Mouse (Mus musculus) cerebellum, adult 2 months (tissue): Measurements from ENCODE around the gene 5730409E04Rik. TPM values are rescaled to one million over a fixed set of nuclear protein-coding genes. Genes with fewer than 3 reads are reported as not detected.
A peak's percentile ranks its signal among the peaks of the same experiment; 100 is the strongest.

ENCODE experiments used
- DNase-seq, 2 experiments: peaks; one replicate each; pipeline ENCODE4 v3.0.0; 2021
- H3K27ac ChIP-seq: fragments of 200-500 bp; 2 replicates; pipeline ENCODE4 v1.5.1; 2012; ENCODE audit warnings: low read length, control low read depth, inconsistent platforms; ENCODE audit not compliant: insufficient read depth
- H3K27me3 ChIP-seq: fragments of 200-500 bp; 2 replicates; pipeline ENCODE4 v1.6.1; 2012; ENCODE audit warnings: inconsistent platforms, mild to moderate bottlenecking, low read length, moderate library complexity; ENCODE audit not compliant: control insufficient read depth, insufficient read depth
- H3K4me1 ChIP-seq: fragments of 200-500 bp; 2 replicates; pipeline ENCODE4 v1.6.1; 2011; ENCODE audit warnings: low read length; ENCODE audit not compliant: control insufficient read depth, insufficient read depth
- H3K4me3 ChIP-seq: fragments of 200-500 bp; replicated peaks from 2 replicates; pipeline ENCODE3; 2011; ENCODE audit warnings: mild to moderate bottlenecking, low read depth, low read length, control low read depth; ENCODE audit not compliant: insufficient read depth
- CTCF ChIP-seq: fragments of 200-500 bp; IDR thresholded peaks from 2 replicates; pipeline ENCODE4 v1.5.1; 2011; ENCODE audit warnings: low read depth, mild to moderate bottlenecking, control low read depth, low read length, moderate library complexity, borderline replicate concordance; ENCODE audit not compliant: insufficient read depth
- POLR2A ChIP-seq: fragments of 200-500 bp; IDR thresholded peaks from 2 replicates; pipeline ENCODE4 v1.6.1; 2011; ENCODE audit warnings: low read length, control low read depth, borderline replicate concordance; ENCODE audit not compliant: insufficient read depth
- WGBS: fragments of 180-500 bp; shearing (Covaris S2); methylation state at CpG from one replicate; pipeline ENCODE4 v1.1.7; 2018; 5-methylcytosine and 5-hydroxymethylcytosine counted together
- polyA plus RNA-seq: library from polyadenylated mRNA; depleted of rRNA; stranded (reverse); fragments of >200 nt; gene quantifications from 2 replicates; pipeline ENCODE4 v1.2.3, GENCODE M21; 2012

Gene 5730409E04Rik
- polyA plus RNA-seq, 1 experiment = 68.6 TPM

DNA sequence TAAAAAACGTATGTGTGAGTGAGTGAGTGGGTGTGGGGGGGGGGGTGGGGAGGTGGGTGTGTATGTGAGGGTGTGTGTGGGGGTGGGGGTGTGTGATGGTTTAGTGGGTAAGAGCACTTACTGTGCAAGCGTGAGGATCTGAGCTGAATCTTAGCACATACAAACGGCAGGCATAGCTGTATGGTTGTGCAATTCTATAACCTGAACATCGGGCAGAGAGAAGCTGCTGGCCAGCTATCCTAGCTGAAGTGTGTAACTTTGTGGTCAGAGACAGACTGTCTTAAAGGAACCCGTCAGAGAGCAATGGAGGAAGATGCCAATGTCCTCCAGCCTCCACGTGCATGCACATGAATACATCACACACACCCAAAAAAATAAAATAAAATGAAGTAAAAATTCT is 17.6 kb upstream of the 5730409E04Rik start:
- 84% methylated on average over 6 of the region's 6 CpGs for WGBS
- H3K27me3 ChIP-seq = no peaks in the 10 kb centered on the region
- no peak overlapping the region for H3K4me3 ChIP-seq
- H3K4me1 ChIP-seq = no peaks in the 10 kb centered on the region
- TF ChIP-seq POLR2A (no peak), CTCF (no peak)
- no peak overlapping the region for H3K27ac ChIP-seq
- no peak for DNase-seq

DNA sequence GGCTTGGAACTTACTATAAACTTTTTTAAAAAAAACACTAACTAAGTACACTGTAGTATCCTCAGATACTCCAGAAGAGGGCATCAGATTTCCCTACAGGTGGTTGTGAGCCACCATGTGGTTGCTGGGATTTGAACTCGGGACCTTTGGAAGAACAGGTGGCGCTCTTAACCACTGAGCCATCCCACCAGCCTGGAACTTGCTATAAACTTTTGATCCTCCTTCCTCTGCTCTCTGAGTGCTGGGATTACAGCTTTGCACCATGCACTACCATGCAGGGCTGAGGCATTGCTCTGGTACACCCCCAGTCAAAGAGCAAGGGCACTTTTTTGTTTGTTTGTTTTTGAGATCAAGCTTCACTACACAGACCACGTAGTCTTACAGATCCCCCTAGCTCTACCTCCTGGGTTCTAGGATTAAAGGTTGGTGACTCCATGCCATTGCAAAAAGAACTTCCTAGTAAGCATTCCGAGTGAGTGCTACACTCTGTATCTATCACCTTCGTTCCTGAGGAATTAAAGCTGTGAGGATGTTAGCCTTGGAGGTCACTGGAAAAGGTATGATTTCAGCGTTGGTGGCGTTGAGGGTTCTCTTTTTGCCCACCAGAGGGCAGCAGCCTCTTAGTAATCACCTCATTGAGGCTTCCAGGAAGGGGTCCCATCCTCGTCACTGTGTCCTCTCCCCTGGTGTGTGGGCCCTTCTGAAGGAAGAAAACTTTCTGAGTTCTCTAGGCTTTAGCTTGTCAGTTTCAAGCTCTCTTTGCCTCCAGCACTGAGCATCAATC is 9.5 kb upstream of the 5730409E04Rik start:
- Histone ChIP-seq H3K4me1 (no peaks in the 10 kb centered on the region), H3K4me3 (no peak overlapping the region), H3K27ac (no peak overlapping the region), H3K27me3 (no peaks in the 10 kb centered on the region)
- TF ChIP-seq POLR2A = no peak
- TF ChIP-seq CTCF = peak; percentile 88
- DNase-seq = peak; percentile 40 to 67
- WGBS = 34% methylated on average over 8 of the region's 8 CpGs

DNA sequence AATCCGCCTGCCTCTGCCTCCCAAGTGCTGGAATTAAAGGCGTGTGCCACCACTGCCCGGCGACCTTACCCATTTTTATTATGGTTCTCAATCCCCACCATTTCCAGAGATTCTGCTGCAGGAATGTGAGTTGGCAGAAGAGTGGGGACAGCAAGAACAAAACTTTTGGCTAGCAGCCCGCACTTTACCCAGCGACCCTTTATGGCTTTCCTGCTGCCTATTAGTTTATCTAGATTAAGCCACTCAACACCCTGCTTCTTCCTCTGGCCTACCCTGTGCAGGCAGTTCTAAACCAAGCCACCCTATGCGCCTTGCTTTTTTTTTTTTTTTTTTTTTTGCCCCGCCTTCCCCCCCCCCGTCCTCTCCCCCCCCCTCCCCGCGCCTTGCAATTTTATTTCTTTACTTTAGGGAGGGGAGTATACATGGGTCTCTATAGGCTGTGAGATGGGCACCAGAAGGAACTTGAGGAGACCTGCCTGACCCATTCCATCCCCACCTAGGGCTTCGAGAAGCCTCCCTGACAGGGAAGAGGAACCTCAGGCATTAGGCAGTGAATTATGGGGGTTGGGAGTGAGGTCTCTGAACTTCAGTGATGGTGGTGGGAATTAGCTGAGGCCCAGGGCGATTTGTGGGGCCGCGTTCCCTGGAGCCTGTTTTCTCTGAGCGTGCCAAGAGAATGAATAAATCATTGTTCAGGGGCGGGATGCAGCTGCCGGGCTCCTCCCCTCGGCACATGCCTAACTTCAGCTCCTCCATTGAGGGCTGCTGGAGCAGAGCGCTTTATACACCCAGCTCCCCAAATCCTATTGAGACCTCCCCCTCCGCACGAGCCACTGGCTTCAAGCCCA is 7.8 kb upstream of the 5730409E04Rik start:
- no peak overlapping the region for H3K4me3 ChIP-seq
- no peak for DNase-seq
- H3K27ac ChIP-seq = no peak overlapping the region
- 17% methylated on average over 21 of the region's 22 CpGs for WGBS
- H3K27me3 ChIP-seq = no peaks in the 10 kb centered on the region
- TF ChIP-seq CTCF = no peak
- H3K4me1 ChIP-seq = no peaks in the 10 kb centered on the region

DNA sequence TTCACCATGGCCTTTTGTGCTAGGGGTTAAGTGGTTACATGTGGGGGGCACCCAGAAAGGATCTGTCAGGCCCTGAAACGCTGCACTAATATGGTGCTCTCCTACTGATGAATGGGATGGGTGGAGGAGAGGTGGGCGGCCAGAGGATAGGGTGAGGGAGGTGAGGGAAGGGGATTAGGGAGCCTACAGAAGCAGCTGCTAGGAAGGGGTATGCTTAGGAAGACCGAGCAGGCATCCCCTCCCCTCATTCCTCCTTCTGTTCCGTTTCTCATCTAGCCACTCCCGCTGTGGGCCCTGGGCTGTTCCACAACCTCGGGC is 7.2 kb upstream of the 5730409E04Rik start:
- H3K27me3 ChIP-seq = no peaks in the 10 kb centered on the region
- DNase-seq = no peak
- H3K4me1 ChIP-seq = no peaks in the 10 kb centered on the region
- WGBS = 26% methylated on average over 6 of the region's 6 CpGs
- TF ChIP-seq POLR2A (no peak), CTCF (no peak)
- no peak overlapping the region for H3K27ac ChIP-seq
- no peak overlapping the region for H3K4me3 ChIP-seq

DNA sequence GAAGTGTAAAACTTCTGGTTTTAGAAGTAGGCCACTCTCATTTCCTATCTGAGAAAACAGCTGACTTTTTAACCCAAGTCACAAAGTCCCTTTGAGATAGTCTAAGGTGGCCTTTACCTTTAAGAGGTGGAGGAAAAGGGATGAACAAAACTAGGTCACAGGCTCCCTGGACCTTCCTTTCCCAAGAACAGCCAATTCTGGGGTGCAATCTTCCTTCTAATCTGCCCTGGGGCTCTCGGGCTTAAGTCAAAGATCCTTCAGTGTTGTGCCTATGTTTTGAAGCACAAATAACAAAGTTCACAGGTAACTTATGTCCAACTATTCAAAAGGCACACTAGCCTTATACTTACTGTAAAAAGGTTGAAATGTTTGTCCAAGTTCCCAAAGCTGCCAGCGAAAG is 5.5 kb upstream of the 5730409E04Rik start:
- no peak overlapping the region for H3K27ac ChIP-seq
- H3K27me3 ChIP-seq = no peaks in the 10 kb centered on the region
- no peak overlapping the region for H3K4me3 ChIP-seq
- no peak for TF ChIP-seq POLR2A
- no peak for TF ChIP-seq CTCF
- DNase-seq = no peak
- 80% methylated on average over 2 of the region's 2 CpGs for WGBS
- no peaks in the 10 kb centered on the region for H3K4me1 ChIP-seq

DNA sequence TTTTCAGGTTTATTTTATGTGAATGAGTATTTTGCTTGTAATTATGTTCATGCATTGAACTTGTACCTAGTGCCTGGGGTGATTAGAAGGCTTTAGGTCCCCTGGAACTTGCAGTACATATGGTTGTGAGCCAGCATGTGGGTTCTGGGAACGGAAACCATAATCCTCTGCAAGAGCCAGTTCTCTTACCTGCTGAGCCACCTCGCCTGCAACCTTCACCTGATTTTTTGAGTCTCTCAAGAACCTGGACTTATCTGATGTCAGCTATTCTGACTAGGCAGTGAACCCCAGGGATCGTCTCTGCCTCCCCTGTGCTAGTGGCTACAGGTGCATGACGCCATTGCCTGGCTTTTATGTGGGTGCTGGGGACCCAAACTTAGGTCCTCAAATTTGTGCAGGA is 3.9 kb upstream of the 5730409E04Rik start:
- peaks cover 5% of the 10 kb centered on the region; the same call in 1 of the 2 replicates for H3K4me1 ChIP-seq
- no peak for TF ChIP-seq CTCF
- no peak for TF ChIP-seq POLR2A
- no peak for DNase-seq
- 83% methylated on average over 4 of the region's 4 CpGs for WGBS
- no peak overlapping the region for H3K27ac ChIP-seq
- no peak overlapping the region for H3K4me3 ChIP-seq
- H3K27me3 ChIP-seq = no peaks in the 10 kb centered on the region

DNA sequence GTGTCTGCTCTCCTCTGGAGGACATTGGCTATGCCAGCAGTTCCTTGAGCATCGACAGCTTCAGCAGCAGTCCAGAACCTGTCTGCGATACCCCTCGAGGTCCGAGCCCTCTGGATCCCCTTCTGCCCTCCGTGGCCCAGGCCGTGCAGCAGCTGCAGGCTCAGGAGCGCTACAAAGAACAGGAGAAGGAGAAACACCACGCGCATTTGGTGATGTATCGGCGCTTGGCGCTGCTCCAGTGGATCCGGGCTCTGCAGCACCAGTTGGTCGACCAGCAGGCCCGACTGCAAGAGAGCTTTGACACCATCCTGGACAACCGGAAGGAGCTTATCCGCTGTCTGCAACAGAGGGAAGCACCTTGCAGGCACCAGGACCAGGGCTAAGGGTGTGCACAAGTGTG is 2.4 kb downstream of the 5730409E04Rik start:
- peak; percentile 56 to 64 for DNase-seq
- TF ChIP-seq CTCF (no peak), POLR2A (no peak)
- H3K27me3 ChIP-seq = no peaks in the 10 kb centered on the region
- no peak overlapping the region for H3K27ac ChIP-seq
- H3K4me1 ChIP-seq = peaks cover 16% of the 10 kb centered on the region; the same call in 1 of the 2 replicates
- no peak overlapping the region for H3K4me3 ChIP-seq
- 35% methylated on average over 17 of the region's 17 CpGs for WGBS

DNA sequence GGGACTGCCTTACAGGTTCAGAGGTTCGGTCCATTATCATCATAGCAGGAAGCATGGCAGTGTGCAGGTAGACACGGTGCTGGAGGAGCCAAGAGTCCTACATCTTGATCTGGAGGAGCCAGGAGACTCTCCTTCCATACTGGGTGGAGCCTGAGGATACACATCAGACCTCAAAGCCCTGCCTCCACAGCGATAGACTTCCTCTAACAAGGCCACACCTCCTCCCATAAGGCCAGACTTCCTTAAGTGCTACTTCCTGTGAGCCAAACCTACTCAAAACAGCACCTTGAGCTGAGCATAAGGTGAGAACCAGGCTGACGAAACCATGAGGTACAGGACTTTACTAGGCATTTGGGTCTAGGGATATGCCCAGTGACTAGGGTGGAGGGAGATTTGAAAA is 6.7 kb downstream of the 5730409E04Rik start:
- H3K27me3 ChIP-seq = peaks cover 4% of the 10 kb centered on the region; the same call in 1 of the 2 replicates
- H3K4me3 ChIP-seq = no peak overlapping the region
- TF ChIP-seq CTCF (no peak), POLR2A (no peak)
- no peak overlapping the region for H3K27ac ChIP-seq
- peaks cover 12% of the 10 kb centered on the region; the same call in 1 of the 2 replicates for H3K4me1 ChIP-seq
- WGBS = 81% methylated on average over 4 of the region's 4 CpGs
- DNase-seq = no peak
